Mouse (Mus musculus) kidney, embryonic 14.5 days (tissue): ENCODE measurements around the gene Adamts12. TPM values are rescaled to one million over a fixed set of nuclear protein-coding genes. Genes with fewer than 3 reads are reported as not detected.

ENCODE experiments used
- ATAC-seq: fragments of 200-750 bp; cut with Nextera tagmentation; 2 replicates; pipeline ENCODE4 v1.8.0; 2017; ENCODE audit warnings: moderate number of reproducible peaks, mild to moderate bottlenecking, moderate TSS enrichment, moderate library complexity; ENCODE audit not compliant: low FRiP score, low TSS enrichment
- H3K27ac ChIP-seq: fragments of 300-500 bp; sonication (generic); 2 replicates; pipeline ENCODE4 v1.5.1; 2014; ENCODE audit warnings: low read depth, mild to moderate bottlenecking, low read length, moderate library complexity, mixed read lengths
- H3K27me3 ChIP-seq: fragments of 300-500 bp; sonication (generic); 2 replicates; pipeline ENCODE4 v1.6.1; 2014; ENCODE audit warnings: mild to moderate bottlenecking, low read length; ENCODE audit not compliant: control insufficient read depth, insufficient read depth
- H3K36me3 ChIP-seq: fragments of 300-500 bp; sonication (generic); 2 replicates; pipeline ENCODE4 v1.6.1; 2014; ENCODE audit warnings: low read length, mixed read lengths; ENCODE audit not compliant: control insufficient read depth, insufficient read depth
- H3K4me1 ChIP-seq: fragments of 300-500 bp; sonication (generic); 2 replicates; pipeline ENCODE4 v1.6.1; 2014; ENCODE audit warnings: low read length, mixed read lengths; ENCODE audit not compliant: control insufficient read depth, insufficient read depth
- H3K4me2 ChIP-seq: fragments of 300-500 bp; sonication (generic); replicated peaks from 2 replicates; pipeline ENCODE4 v1.6.1; 2014; ENCODE audit warnings: low read depth, mild to moderate bottlenecking, low read length
- H3K4me3 ChIP-seq: fragments of 300-500 bp; sonication (generic); 2 replicates; pipeline ENCODE4 v1.5.1; 2014; ENCODE audit warnings: mild to moderate bottlenecking, low read length
- H3K9ac ChIP-seq: fragments of 300-500 bp; sonication (generic); 2 replicates; pipeline ENCODE4 v1.6.1; 2014; ENCODE audit warnings: low read depth, mild to moderate bottlenecking, low read length, moderate library complexity
- H3K9me3 ChIP-seq: fragments of 300-500 bp; sonication (generic); 2 replicates; pipeline ENCODE4 v1.6.1; 2016; ENCODE audit warnings: low read length; ENCODE audit not compliant: control insufficient read depth
- WGBS: fragments of 180-500 bp; shearing (Covaris S2); extraction: QIAGEN DNeasy Blood & Tissue Kit; methylation state at CpG from one replicate; pipeline ENCODE4 v1.1.7; 2014; 5-methylcytosine and 5-hydroxymethylcytosine counted together
- polyA plus RNA-seq: library from polyadenylated mRNA; unstranded; fragments of >200 nt; fragmentation: Nextera tagmentation; extraction: Ambion mirVana; gene quantifications from 2 replicates; pipeline ENCODE4 v1.2.1, GENCODE M21; 2014

Gene Adamts12
- polyA plus RNA-seq, 1 experiment from 2014 or later = 5.1 TPM

GRCm38 (mm10) chr15:11116853-11117252 lies 52.3 kb downstream of the Adamts12 start:
- Histone ChIP-seq H3K36me3 (no peaks in the 10 kb centered on the region), H3K27ac (no peak overlapping the region), H3K27me3 (no peaks in the 10 kb centered on the region), H3K9me3 (no peaks in the 10 kb centered on the region), H3K4me3 (no peak overlapping the region), H3K4me1 (no peaks in the 10 kb centered on the region), H3K4me2 (no peak overlapping the region), H3K9ac (no peak overlapping the region)
- ATAC-seq = no peak
- WGBS = 79% methylated on average over 3 of the region's 3 CpGs

- Histone ChIP-seq H3K9ac (no peak overlapping the region), H3K4me3 (no peak overlapping the region), H3K4me2 (no peak overlapping the region), H3K27me3 (no peaks in the 10 kb centered on the region), H3K4me1 (no peaks in the 10 kb centered on the region), H3K36me3 (no peaks in the 10 kb centered on the region), H3K27ac (no peak overlapping the region), H3K9me3 (no peaks in the 10 kb centered on the region)
- ATAC-seq = no peak
These were observed 53.8 kb downstream of the Adamts12 start for GRCm38 (mm10) chr15:11118371-11118770.

- H3K4me3 ChIP-seq = no peak overlapping the region
- no peak overlapping the region for H3K4me2 ChIP-seq
- H3K9ac ChIP-seq = no peak overlapping the region
- no peaks in the 10 kb centered on the region for H3K9me3 ChIP-seq
- H3K4me1 ChIP-seq = no peaks in the 10 kb centered on the region
- no peaks in the 10 kb centered on the region for H3K27me3 ChIP-seq
- no peak overlapping the region for H3K27ac ChIP-seq
- ATAC-seq = no peak
- no peaks in the 10 kb centered on the region for H3K36me3 ChIP-seq
- WGBS = 75% methylated on average over 1 of the region's 1 CpGs
These were observed 57.1 kb downstream of the Adamts12 start for GRCm38 (mm10) chr15:11121721-11122120.

GRCm38 (mm10) chr15:11125361-11125760 lies 60.8 kb downstream of the Adamts12 start:
- no peaks in the 10 kb centered on the region for H3K27me3 ChIP-seq
- no peak overlapping the region for H3K9ac ChIP-seq
- ATAC-seq = no peak
- H3K36me3 ChIP-seq = no peaks in the 10 kb centered on the region
- H3K9me3 ChIP-seq = no peaks in the 10 kb centered on the region
- no peak overlapping the region for H3K4me3 ChIP-seq
- no peak overlapping the region for H3K27ac ChIP-seq
- H3K4me1 ChIP-seq = no peaks in the 10 kb centered on the region
- no peak overlapping the region for H3K4me2 ChIP-seq

- no peak for ATAC-seq
- H3K27ac ChIP-seq = no peak overlapping the region
- H3K27me3 ChIP-seq = no peaks in the 10 kb centered on the region
- H3K36me3 ChIP-seq = no peaks in the 10 kb centered on the region
- WGBS = 72% methylated on average over 6 of the region's 6 CpGs
- no peak overlapping the region for H3K9ac ChIP-seq
- no peaks in the 10 kb centered on the region for H3K4me1 ChIP-seq
- H3K4me3 ChIP-seq = no peak overlapping the region
- no peaks in the 10 kb centered on the region for H3K9me3 ChIP-seq
- no peak overlapping the region for H3K4me2 ChIP-seq
These were observed 63.9 kb downstream of the Adamts12 start for GRCm38 (mm10) chr15:11128457-11128856.

GRCm38 (mm10) chr15:11132586-11133558 lies 68.3 kb downstream of the Adamts12 start:
- H3K4me2 ChIP-seq = no peak overlapping the region

GRCm38 (mm10) chr15:11145581-11145980 lies 81.0 kb downstream of the Adamts12 start:
- H3K4me1 ChIP-seq = no peaks in the 10 kb centered on the region
- H3K4me2 ChIP-seq = no peak overlapping the region
- no peak for ATAC-seq
- no peak overlapping the region for H3K4me3 ChIP-seq
- H3K9me3 ChIP-seq = no peaks in the 10 kb centered on the region
- 49% methylated on average over 3 of the region's 3 CpGs for WGBS
- no peaks in the 10 kb centered on the region for H3K27me3 ChIP-seq
- H3K9ac ChIP-seq = no peak overlapping the region
- H3K27ac ChIP-seq = no peak overlapping the region
- no peaks in the 10 kb centered on the region for H3K36me3 ChIP-seq

More at GRCm38 (mm10) chr15:11132586-11133558, 68.3 kb downstream of the Adamts12 start:
- Histone ChIP-seq H3K36me3 (no peaks in the 10 kb centered on the region), H3K9me3 (no peaks in the 10 kb centered on the region), H3K4me3 (no peak overlapping the region), H3K27me3 (no peaks in the 10 kb centered on the region), H3K27ac (no peak overlapping the region), H3K4me1 (no peaks in the 10 kb centered on the region), H3K9ac (no peak overlapping the region)
- ATAC-seq = no peak
- 86% methylated on average over 5 of the region's 5 CpGs for WGBS

GRCm38 (mm10) chr15:11159386-11159785 lies 94.8 kb downstream of the Adamts12 start:
- Histone ChIP-seq H3K27ac (no peak overlapping the region), H3K9ac (no peak overlapping the region), H3K9me3 (no peaks in the 10 kb centered on the region), H3K4me2 (no peak overlapping the region), H3K4me1 (peaks cover 6% of the 10 kb centered on the region; the same call in 1 of the 2 replicates), H3K27me3 (no peaks in the 10 kb centered on the region), H3K4me3 (no peak overlapping the region), H3K36me3 (no peaks in the 10 kb centered on the region)
- no peak for ATAC-seq
- 78% methylated on average over 6 of the region's 6 CpGs for WGBS

- no peak overlapping the region for H3K4me3 ChIP-seq
- H3K9me3 ChIP-seq = no peaks in the 10 kb centered on the region
- no peaks in the 10 kb centered on the region for H3K27me3 ChIP-seq
- no peak overlapping the region for H3K27ac ChIP-seq
- H3K4me1 ChIP-seq = peaks cover 6% of the 10 kb centered on the region; the same call in 1 of the 2 replicates
- no peaks in the 10 kb centered on the region for H3K36me3 ChIP-seq
- ATAC-seq = peak; percentile 81
- no peak overlapping the region for H3K9ac ChIP-seq
- no peak overlapping the region for H3K4me2 ChIP-seq
- WGBS = 9% methylated on average over 2 of the region's 2 CpGs
These were observed 96.2 kb downstream of the Adamts12 start for GRCm38 (mm10) chr15:11160759-11161158.
